Mouse (Mus musculus): ENCODE data around the gene Vps50. TPM values are rescaled to one million over a fixed set of nuclear protein-coding genes. Genes with fewer than 3 reads are reported as not detected.

Gene Vps50
- polyA plus RNA-seq (2021; fragmentation: Nextera tagmentation), result 23.3 and 27.0 TPM in 2 replicates
- long read RNA-seq, experiment 1, full-length matches to known transcripts, result 27 of 60 reads
- long read RNA-seq, experiment 1, partial matches to known transcripts, result 22 of 60 reads
- long read RNA-seq, experiment 1, other reads (novel, unspliced or antisense), result 11 of 60 reads
- long read RNA-seq, experiment 2, transcript Vps50-201 (28 exons, 3,788 nt), result major isoform, 235 of 274 reads
- long read RNA-seq, experiment 2, partial matches to known transcripts, result 10 of 274 reads
- long read RNA-seq, experiment 2, other reads (novel, unspliced or antisense), result 28 of 274 reads

DNA sequence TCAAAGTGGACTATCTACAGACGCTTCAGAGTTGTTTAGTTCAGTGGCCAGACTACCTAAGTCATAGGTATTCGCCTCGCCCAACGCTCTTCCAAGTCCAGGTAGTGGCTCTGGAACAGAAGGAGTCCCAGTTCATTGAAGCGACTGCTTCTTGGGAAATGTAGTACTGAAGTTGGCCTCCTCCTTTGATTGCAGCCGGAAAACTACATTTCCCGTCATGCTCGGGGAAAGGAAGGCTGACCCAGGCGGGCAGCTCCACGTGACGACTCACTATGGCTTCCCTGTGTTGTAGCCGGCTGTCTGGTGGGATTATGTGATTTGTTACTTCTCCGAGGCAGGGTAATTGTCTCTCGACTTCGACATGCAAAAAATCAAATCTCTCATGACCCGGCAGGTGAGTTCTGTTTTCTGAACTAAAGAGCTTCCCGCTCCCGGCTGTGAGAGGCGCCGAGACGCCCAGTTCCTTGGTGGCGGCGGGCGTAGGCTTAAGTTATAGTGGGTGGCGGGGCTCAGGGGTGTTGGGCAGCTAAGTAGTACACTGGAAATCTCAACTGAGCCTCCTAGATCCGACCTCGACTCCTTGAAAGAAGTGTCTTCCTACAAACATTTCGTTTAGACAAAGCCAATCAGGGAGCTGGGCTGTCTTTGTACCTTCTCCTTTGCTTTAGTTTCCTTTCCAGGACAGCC, at the start of gene Vps50, which contains the start of gene Hepacam2:
TSS of gene Vps50 (plus strand) at position 221 of the 687 bp plus-strand sequence.
TSS of gene Hepacam2 (minus strand) at position 137 of the 687 bp plus-strand sequence.

Other genes with a start within 250 kb of the Vps50 start
- 0.67 and 0.78 TPM in 2 replicates for gene Samd9l, start 98.8 kb upstream of the Vps50 start, polyA plus RNA-seq (2021; fragmentation: Nextera tagmentation)
- gene Hepacam2, start 84 bp upstream of the Vps50 start, polyA plus RNA-seq (2021; fragmentation: Nextera tagmentation), result 0.11 and 0.14 TPM in 2 replicates

Data from layer of hippocampus, adult 6 months (tissue).